Mouse (Mus musculus) hindbrain, embryonic 14.5 days (tissue): ENCODE data around the gene Mospd1. TPM values are rescaled to one million over a fixed set of nuclear protein-coding genes. Genes with fewer than 3 reads are reported as not detected.
A peak's percentile ranks its signal among the peaks of the same experiment; 100 is the strongest.

ENCODE experiments used
- ATAC-seq: fragments of 200-750 bp; cut with Nextera tagmentation; 2 replicates; pipeline ENCODE4 v1.8.0; 2017; ENCODE audit warnings: moderate number of reproducible peaks, mild to moderate bottlenecking, moderate TSS enrichment, moderate library complexity; ENCODE audit not compliant: low FRiP score
- DNase-seq: peaks from one replicate; pipeline ENCODE4 v3.0.0-alpha.2; 2015; ENCODE audit warnings: low spot score
- H3K27ac ChIP-seq: fragments of 300-500 bp; sonication (generic); 2 replicates; pipeline ENCODE4 v1.5.1; 2014; ENCODE audit warnings: mild to moderate bottlenecking, moderate library complexity
- H3K27me3 ChIP-seq: fragments of 300-500 bp; sonication (generic); 2 replicates; pipeline ENCODE4 v1.6.1; 2014; ENCODE audit warnings: mild to moderate bottlenecking, low read length, mixed read lengths; ENCODE audit not compliant: control insufficient read depth, insufficient read depth
- H3K36me3 ChIP-seq: fragments of 300-500 bp; sonication (generic); replicated peaks from 2 replicates; pipeline ENCODE4 v1.6.1; 2014; ENCODE audit not compliant: control insufficient read depth, insufficient read depth
- H3K4me1 ChIP-seq: fragments of 300-500 bp; sonication (generic); replicated peaks from 2 replicates; pipeline ENCODE4 v1.6.1; 2014; ENCODE audit warnings: antibody characterized with exemption, low read length, mixed read lengths; ENCODE audit not compliant: control insufficient read depth, insufficient read depth
- H3K4me2 ChIP-seq: fragments of 300-500 bp; sonication (generic); replicated peaks from 2 replicates; pipeline ENCODE4 v1.6.1; 2014; ENCODE audit warnings: mild to moderate bottlenecking, moderate library complexity
- H3K4me3 ChIP-seq: fragments of 300-500 bp; sonication (generic); replicated peaks from 2 replicates; pipeline ENCODE4 v1.5.1; 2014; ENCODE audit warnings: mild to moderate bottlenecking, low read length
- H3K9ac ChIP-seq: fragments of 300-500 bp; sonication (generic); 2 replicates; pipeline ENCODE4 v1.6.1; 2014
- H3K9me3 ChIP-seq: fragments of 300-500 bp; sonication (generic); 2 replicates; pipeline ENCODE4 v1.6.1; 2016; ENCODE audit warnings: low read length; ENCODE audit not compliant: control insufficient read depth
- WGBS: fragments of 180-500 bp; shearing (Covaris S2); extraction: QIAGEN DNeasy Blood & Tissue Kit; methylation state at CpG from one replicate; pipeline ENCODE4 v1.1.7; 2014; 5-methylcytosine and 5-hydroxymethylcytosine counted together
- polyA plus RNA-seq: library from polyadenylated mRNA; unstranded; fragments of >200 nt; fragmentation: Nextera tagmentation; extraction: Ambion mirVana; gene quantifications from 2 replicates; pipeline ENCODE4 v1.2.1, GENCODE M21; 2014

Mospd1 gene
- 51.0 and 53.0 TPM in 2 replicates for polyA plus RNA-seq

DNA sequence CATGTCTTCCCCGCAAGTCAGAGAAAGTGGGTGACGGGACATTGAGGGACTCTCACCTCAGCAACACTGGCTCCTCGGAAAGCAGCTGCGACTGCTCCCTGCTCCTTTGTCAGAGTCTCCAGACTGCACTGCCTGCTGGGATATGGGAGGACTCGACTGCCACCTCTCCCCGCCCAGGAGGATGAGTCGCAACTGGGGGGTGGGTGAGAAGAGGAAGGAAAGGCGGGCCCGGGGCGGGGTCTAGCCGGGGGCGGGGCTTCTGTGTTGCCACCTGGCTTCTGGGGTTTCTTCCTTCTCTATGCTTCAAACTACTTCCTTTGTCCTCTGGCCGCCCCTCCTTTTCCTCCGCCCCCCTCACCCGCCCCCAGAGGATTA lies at the start of gene Mospd1:
Gene Mospd1, minus strand, starts transcription at position 137 of the 375 bp plus-strand sequence.
- 12% methylated on average over 9 of the region's 15 CpGs for WGBS
- Histone ChIP-seq H3K4me2 (peak within 1 kb of the TSS; percentile 62), H3K9me3 (no peaks in the 10 kb centered on the region), H3K4me3 (peak within 1 kb of the TSS; percentile 59), H3K27ac (peak within 1 kb of the TSS; percentile 74), H3K4me1 (peaks cover 3% of the 10 kb centered on the region; the same call in 1 of the 2 replicates), H3K9ac (peak within 1 kb of the TSS; percentile 78), H3K36me3 (no peaks in the 10 kb centered on the region), H3K27me3 (no peaks in the 10 kb centered on the region)
- ATAC-seq (peak; percentile 98), DNase-seq (peak; percentile 74)

DNA sequence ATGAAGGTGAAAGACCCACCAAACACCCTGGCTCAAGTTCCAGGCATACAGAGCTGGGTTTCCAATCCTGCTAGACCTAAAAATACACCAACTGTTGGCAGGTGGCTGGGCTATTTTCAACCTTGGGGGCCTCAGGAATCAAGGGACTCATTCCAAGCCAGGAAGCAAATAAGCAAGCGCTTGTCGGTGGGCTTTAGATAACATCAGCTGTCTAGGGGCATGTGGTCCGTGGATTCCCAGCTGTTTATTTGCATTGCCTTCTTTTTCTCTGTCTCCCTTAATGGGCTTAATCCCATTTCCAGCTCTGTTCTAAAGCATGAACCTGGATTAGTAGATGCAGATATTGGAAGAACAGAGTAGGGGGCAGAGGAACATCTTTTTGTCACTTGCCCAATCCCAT lies 16.1 kb upstream of the Mospd1 start:
- 82% methylated on average over 3 of the region's 3 CpGs for WGBS
- no peak for ATAC-seq

DNA sequence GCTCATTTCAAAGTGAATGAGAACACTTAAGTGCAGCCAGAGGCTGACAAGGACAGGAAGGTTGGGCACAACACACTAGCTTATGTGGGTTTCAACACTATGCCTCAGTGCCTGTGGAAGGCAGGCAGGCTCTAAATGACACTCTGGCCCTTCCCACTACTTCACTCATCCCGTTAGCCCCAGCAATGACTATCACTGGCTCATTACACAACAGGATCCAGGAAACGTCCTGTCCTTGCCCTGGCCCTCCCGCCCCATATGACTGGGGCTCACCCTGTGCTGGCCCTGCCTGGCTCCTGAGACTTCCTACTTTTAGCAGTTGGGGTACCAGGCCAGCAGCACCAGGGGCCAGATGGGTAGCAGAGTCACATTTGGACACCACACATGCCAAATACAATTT lies 12.8 kb upstream of the Mospd1 start:
- no peak overlapping the region for H3K27ac ChIP-seq
- H3K4me2 ChIP-seq: no peak overlapping the region
- no peaks in the 10 kb centered on the region for H3K4me1 ChIP-seq
- H3K27me3 ChIP-seq: no peaks in the 10 kb centered on the region
- WGBS: 63% methylated on average over 3 of the region's 3 CpGs
- H3K4me3 ChIP-seq: no peak overlapping the region
- DNase-seq (no peak), ATAC-seq (no peak)
- H3K9ac ChIP-seq: no peak overlapping the region
- no peaks in the 10 kb centered on the region for H3K36me3 ChIP-seq
- H3K9me3 ChIP-seq: no peaks in the 10 kb centered on the region

More for the DNA sequence above, 16.1 kb upstream of the Mospd1 start:
- no peak for DNase-seq
- Histone ChIP-seq H3K4me2 (no peak overlapping the region), H3K27ac (no peak overlapping the region), H3K4me3 (no peak overlapping the region), H3K9ac (no peak overlapping the region), H3K27me3 (no peaks in the 10 kb centered on the region), H3K36me3 (no peaks in the 10 kb centered on the region), H3K4me1 (no peaks in the 10 kb centered on the region), H3K9me3 (no peaks in the 10 kb centered on the region)

DNA sequence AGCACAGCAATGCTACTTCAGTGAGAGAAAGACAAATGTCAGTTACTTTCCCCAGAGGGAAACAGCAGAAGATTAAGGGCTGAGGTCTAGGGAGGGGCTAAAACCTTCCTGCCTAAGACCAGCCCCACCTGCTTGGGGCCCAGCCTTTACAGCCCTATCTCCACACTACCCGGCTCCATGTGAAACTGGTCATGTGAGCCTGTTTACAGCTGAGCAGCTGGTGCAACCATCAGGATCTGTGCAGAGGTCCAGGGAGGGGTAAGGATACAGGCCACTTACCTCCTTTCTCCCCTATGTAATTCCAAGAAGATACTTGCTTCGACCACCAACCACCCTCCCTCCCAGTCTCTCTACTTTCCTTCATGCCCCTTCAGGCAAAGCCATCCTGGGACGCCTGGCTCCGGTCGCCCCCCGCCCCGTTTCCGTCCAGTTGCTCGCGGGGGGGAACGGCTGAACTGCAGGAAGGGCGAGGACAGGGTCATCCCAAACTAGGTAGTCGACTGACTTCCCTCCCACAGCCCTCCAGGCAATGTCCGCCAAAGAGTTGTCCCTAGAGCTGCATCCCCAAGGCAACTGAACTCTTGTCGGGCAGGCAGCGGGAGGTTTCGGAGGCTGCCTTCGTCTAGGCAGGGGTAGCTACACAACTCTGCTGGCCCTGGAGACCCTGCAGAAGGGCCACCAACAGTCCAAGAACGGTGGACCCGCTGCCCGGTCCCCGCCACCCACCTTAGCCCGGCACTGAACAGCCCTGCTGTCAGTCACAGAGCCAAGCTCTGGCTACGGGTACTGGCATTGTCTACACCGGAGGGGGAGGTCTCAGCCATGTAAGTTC lies 552 bp downstream of the Mospd1 start:
- peak; percentile 82 for ATAC-seq
- peak overlapping the region; percentile 78 for H3K9ac ChIP-seq
- peak overlapping the region; percentile 62 for H3K4me2 ChIP-seq
- H3K9me3 ChIP-seq: no peaks in the 10 kb centered on the region
- H3K4me1 ChIP-seq: peaks cover 3% of the 10 kb centered on the region; the same call in 1 of the 2 replicates
- no peaks in the 10 kb centered on the region for H3K27me3 ChIP-seq
- no peaks in the 10 kb centered on the region for H3K36me3 ChIP-seq
- DNase-seq: no peak
- peak overlapping the region; percentile 59 for H3K4me3 ChIP-seq
- H3K27ac ChIP-seq: peak overlapping the region; percentile 74
- 20% methylated on average over 24 of the region's 25 CpGs for WGBS

DNA sequence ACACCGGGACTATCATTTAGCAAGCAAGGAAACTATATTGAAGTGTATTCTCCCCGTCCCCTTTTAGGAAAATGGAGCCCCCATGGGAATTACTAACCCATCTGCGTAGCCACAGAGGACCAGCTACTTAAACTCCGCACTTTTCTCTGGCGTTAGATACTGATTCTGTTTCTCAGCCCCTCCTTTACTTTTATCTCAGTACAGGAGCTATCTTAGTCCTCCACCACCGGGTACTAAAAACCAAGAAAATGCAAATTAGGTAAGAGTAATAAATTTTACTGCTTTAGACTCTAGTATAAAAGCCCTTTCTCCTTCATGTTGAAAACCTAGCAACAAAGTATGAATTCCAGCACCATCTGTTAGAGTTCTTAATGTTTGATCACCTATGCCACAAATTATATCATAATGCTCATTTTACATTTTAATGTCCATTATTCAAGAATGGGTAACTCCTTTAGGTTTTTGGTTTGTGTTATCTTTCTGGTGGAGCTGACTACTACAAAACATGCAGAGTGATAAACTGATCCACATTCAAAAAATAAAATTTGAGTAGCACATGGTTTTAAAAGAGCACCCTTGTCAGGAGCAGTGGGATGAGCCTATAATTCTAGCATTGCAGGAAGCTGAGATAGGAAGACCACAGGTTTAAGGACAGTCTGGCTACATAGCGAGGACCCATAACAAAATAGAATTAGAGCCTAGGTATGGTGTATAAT lies 5.5 kb downstream of the Mospd1 start:
- no peaks in the 10 kb centered on the region for H3K36me3 ChIP-seq
- no peak for DNase-seq
- H3K4me3 ChIP-seq: no peak overlapping the region
- 74% methylated on average over 7 of the region's 7 CpGs for WGBS
- no peak for ATAC-seq
- H3K27me3 ChIP-seq: no peaks in the 10 kb centered on the region
- H3K9ac ChIP-seq: no peak overlapping the region
- no peak overlapping the region for H3K4me2 ChIP-seq
- peaks cover 3% of the 10 kb centered on the region; the same call in 1 of the 2 replicates for H3K4me1 ChIP-seq
- H3K27ac ChIP-seq: no peak overlapping the region
- no peaks in the 10 kb centered on the region for H3K9me3 ChIP-seq

DNA sequence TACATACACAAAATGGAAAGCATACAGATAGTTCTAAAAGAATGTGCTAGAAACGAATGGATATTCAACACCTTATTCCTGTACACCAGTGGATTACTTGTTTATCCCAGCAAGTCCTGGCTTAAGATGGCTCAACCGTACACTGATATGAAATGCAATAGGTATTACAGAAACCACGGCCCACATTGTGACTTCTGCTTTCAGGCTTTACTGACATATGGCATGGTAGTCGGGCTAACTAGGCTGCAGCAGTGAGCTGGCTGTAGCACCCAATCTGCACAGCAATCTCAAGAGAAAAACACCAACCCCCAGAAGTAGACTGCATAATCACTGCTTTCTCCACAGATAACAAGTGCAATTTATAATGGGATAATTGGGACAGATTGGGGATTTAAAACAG lies 21.9 kb downstream of the Mospd1 start:
- ATAC-seq: no peak
- no peak overlapping the region for H3K4me3 ChIP-seq
- no peaks in the 10 kb centered on the region for H3K27me3 ChIP-seq
- H3K36me3 ChIP-seq: peaks cover 24% of the 10 kb centered on the region
- WGBS: 93% methylated on average over 4 of the region's 4 CpGs
- H3K9me3 ChIP-seq: no peaks in the 10 kb centered on the region
- no peaks in the 10 kb centered on the region for H3K4me1 ChIP-seq
- no peak for DNase-seq
- no peak overlapping the region for H3K4me2 ChIP-seq
- no peak overlapping the region for H3K9ac ChIP-seq
- H3K27ac ChIP-seq: no peak overlapping the region

DNA sequence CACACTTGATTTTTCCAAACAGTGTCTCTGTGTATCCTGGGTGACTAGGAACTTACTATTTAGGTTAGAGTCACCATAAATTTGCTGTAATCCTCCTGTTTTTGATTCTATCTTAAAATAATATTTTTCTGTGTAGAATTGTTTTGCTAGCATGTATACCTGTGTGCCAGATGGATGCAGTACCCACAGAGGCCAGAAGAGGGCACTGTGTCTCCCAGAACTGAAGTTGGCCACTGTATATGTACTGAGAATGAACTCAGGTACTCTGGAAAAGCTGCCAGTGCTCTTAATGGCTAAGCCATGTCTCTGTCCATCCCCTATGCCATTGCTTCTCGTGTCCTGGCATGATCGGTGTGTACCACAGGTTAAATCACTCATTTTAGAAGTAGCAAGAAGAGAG lies 28.8 kb downstream of the Mospd1 start:
- 72% methylated on average over 2 of the region's 2 CpGs for WGBS
- Histone ChIP-seq H3K4me1 (no peaks in the 10 kb centered on the region), H3K36me3 (no peaks in the 10 kb centered on the region; the same call in 1 of the 2 replicates), H3K9me3 (no peaks in the 10 kb centered on the region), H3K27ac (no peak overlapping the region), H3K4me3 (no peak overlapping the region), H3K4me2 (no peak overlapping the region), H3K27me3 (no peaks in the 10 kb centered on the region), H3K9ac (no peak overlapping the region)
- ATAC-seq: no peak
- peak; percentile 45 for DNase-seq

DNA sequence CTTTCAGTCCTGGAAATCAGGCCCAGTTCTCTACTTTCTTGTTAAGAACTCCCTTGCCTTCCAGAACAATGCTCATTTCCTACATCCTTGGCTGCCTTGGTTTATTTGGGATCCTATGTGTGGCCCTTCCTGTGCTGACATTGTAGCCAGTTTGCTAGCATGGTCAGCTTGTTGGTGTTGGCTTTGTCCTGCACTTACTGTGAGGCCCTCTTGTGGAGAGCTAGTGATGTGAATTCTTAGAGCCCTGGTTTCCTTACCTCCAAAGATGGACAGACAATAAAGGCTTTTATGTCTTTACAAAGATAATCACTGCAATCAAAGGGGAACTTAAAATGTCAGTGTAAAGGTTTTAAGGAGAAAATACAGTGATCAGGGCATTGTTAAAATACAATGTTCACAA lies 32.9 kb downstream of the Mospd1 start:
- Histone ChIP-seq H3K36me3 (no peaks in the 10 kb centered on the region), H3K4me1 (no peaks in the 10 kb centered on the region), H3K9me3 (no peaks in the 10 kb centered on the region), H3K27me3 (no peaks in the 10 kb centered on the region), H3K4me3 (no peak overlapping the region), H3K4me2 (no peak overlapping the region), H3K27ac (no peak overlapping the region), H3K9ac (no peak overlapping the region)
- DNase-seq: no peak
- no peak for ATAC-seq

DNA sequence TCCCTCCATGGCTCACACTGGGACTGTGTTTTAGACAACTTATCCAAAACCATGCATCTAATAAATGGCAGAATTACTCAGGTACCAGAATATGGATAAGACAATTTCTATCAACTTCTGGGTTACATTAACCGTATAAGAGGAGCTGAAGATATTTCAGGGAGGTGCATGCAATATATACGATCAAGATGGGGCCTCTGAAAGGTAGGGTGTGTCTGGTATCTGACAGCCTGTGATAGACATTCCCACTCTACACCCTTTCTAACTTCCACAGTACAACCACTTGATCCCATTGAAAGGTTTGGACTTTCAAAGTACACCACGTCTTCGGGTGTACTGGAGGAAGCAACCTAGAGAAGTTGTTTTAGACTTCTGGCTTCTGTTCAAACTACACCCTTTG lies 39.9 kb downstream of the Mospd1 start:
- H3K27ac ChIP-seq: no peak overlapping the region
- ATAC-seq (no peak), DNase-seq (no peak)
- no peak overlapping the region for H3K4me2 ChIP-seq
- no peaks in the 10 kb centered on the region for H3K27me3 ChIP-seq
- H3K36me3 ChIP-seq: no peaks in the 10 kb centered on the region
- no peaks in the 10 kb centered on the region for H3K9me3 ChIP-seq
- H3K4me1 ChIP-seq: no peaks in the 10 kb centered on the region
- 88% methylated on average over 4 of the region's 4 CpGs for WGBS
- H3K4me3 ChIP-seq: no peak overlapping the region
- no peak overlapping the region for H3K9ac ChIP-seq
